Mouse (Mus musculus): ENCODE data around the gene Fra10ac1. TPM values are rescaled to one million over a fixed set of nuclear protein-coding genes. Genes with fewer than 3 reads are reported as not detected.

The Fra10ac1 gene
- polyA plus RNA-seq (2017; shearing (Covaris generic)), result 16.9 TPM

DNA sequence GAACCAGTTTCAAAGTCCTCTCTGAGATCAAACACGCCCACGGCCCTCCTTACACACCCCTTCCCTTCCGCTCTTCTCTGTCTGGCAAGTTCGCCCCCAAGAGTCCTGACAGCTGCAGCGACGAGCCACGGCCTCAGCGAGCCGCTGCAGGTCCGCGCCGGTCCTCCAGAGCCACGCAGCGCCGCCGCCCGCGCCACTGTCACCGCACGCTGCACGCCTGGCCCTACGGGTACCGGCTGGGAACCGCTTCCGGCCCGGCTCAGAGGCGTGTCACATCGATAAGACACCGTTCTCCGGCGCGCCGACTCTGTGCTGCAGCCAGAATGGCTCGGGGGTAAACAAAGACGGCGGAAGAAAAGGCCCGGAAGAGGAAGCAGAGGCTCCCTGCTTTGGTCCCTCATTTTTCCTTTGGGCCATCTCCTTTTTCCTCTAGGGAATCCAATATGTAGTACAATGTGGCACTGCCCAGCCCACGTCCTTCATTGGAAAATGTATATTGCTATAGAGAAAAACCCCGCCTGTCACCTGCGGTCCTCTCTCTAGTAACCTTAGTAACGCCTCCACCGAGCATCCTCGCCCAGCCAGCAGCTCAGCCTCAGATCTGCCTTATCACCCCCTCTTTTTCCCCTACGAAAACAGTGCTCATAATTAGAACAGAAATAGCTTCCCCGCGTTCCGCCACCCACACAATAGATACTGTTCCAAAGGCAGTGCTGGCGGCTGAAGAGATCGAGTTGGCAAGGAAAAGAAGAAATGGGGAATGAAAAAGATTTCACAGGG lies at the start of gene Fra10ac1:
Gene Fra10ac1, minus strand, starts transcription at position 252 of the 780 bp plus-strand sequence.

DNA sequence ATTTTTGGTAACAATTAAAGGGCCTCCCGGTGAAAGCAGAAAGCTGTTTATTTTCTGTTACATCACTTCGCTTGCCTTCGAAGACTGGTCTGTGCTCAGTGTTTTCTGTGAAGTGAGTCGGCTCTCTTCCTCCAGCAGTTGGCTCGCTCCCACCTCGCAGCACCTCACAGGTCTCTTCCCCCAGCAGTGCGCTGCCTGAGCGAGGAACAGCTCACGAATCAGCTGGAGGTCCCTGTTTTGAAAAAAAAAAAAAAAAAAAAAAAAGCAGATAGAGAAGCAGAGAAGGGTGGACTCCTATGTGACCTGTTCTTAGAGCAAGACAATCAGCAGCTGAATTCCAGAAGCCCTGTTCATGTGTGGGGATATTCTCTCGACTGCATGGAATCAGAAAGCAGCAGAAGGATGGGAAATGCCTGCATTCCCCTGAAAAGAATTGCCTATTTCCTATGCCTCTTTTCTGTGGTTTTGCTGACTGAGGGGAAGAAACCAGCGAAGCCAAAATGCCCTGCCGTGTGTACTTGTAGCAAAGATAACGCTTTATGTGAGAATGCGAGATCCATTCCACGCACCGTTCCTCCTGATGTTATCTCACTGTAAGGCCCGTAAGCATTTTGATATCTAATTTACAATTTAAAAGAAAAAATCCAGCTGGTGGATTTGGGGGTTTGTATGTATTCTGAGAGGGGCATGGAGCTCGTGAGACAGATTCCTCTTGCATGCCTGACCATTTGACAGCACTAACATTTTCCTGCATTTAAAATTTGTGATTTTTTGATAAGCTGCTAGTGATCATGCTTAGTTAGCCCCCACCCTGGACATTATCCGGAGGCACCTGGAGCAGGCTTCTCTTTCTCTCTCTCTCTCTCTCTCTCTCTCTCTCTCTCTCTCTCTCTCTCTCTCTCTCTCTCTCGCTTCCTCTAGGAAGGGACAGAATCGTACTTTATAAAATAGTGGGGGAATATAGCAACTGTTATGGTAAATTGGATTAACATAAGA lies 40.8 kb upstream of the Fra10ac1 start, which contains the start of gene Lgi1:
Gene Lgi1, plus strand, starts transcription at position 32 of the 996 bp plus-strand sequence.

Other genes starting within 250 kb of the Fra10ac1 start
- gene Myof, start 180.6 kb downstream of the Fra10ac1 start, polyA plus RNA-seq (2017; shearing (Covaris generic)), result not detected
- gene Cep55, start 169.1 kb downstream of the Fra10ac1 start, polyA plus RNA-seq (2017; shearing (Covaris generic)), result 0.57 TPM
- not detected for gene Ffar4, start 127.1 kb downstream of the Fra10ac1 start, polyA plus RNA-seq (2017; shearing (Covaris generic))
- not detected for gene Rbp4, start 98.9 kb downstream of the Fra10ac1 start, polyA plus RNA-seq (2017; shearing (Covaris generic))
- not detected for gene Pde6c, start 91.4 kb downstream of the Fra10ac1 start, polyA plus RNA-seq (2017; shearing (Covaris generic))
- gene Lgi1, start 40.4 kb upstream of the Fra10ac1 start, polyA plus RNA-seq (2017; shearing (Covaris generic)), result 0.10 TPM
- gene Slc35g1, start 171.8 kb upstream of the Fra10ac1 start, polyA plus RNA-seq (2017; shearing (Covaris generic)), result 12.1 TPM